Mouse (Mus musculus): ENCODE data around the gene Wbp4.
A peak's percentile ranks its signal among the peaks of the same experiment; 100 is the strongest.
"Not testable (repeated sequence)": the region's sequence is repeated elsewhere in the genome, so short reads cannot be mapped to it uniquely, and the experiment has no call there.

Gene Wbp4

DNA sequence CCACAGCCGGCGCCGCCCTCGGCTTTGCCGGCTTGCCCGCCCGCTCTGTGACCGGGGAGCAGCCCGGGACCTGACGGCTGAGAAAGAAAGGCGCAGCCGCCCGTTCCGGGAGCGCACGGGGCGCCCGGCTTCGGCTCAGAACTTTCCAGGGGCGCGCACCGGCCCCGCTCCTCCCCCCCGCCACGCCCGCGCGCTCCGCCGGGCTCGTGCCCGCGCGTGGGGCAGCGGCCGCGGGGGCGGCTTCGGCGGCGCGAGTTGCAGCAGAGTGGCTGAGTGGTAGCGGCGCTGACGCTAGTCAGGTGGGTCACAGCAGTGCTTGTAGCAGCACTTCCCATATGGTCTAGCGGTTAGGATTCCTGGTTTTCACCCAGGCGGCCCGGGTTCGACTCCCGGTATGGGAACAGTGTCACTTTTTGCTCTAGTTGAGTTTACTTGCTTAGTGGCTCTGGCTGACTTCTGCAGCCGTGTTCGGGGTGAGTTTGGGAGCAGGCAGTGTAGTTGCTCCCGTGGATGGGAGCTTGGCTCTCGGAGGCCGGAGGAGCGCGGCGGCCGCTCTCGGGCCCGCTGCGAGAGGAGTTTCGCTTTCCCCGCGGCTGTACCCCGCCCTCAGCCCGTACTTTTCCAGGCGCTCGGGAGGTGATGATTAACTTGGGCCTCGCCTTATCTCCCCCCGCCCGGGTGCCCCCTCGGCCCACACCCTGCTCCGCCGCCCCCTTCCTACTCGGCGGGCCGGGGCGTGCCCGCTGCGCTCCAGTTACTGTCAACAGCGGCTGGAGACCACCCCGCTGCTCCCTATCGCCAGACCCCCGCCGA lies at the start of gene Wbp4:
Gene Wbp4, minus strand, starts transcription at position 182 of the 813 bp plus-strand sequence.
- DNase-seq: peak; percentile 94

DNA sequence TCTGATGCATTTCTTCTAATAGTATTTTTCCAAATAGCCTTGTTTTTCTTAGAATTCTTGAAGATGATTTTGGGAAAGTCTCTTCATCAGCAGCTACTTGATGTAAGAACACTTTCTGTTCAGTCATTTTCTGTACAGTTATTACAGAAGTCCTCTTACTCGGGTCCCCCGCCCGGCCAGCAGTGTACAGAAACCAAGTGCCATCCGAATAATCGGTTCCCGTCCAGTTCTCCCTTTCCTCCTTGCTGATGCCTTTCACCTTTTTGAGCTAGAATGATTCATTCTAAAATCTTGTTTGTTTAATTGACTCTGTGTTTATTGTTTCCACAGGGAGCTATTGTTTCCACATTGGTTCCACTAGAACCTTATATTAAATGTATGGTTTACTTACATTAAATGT lies 49.4 kb upstream of the Wbp4 start:
- no peak for DNase-seq

DNA sequence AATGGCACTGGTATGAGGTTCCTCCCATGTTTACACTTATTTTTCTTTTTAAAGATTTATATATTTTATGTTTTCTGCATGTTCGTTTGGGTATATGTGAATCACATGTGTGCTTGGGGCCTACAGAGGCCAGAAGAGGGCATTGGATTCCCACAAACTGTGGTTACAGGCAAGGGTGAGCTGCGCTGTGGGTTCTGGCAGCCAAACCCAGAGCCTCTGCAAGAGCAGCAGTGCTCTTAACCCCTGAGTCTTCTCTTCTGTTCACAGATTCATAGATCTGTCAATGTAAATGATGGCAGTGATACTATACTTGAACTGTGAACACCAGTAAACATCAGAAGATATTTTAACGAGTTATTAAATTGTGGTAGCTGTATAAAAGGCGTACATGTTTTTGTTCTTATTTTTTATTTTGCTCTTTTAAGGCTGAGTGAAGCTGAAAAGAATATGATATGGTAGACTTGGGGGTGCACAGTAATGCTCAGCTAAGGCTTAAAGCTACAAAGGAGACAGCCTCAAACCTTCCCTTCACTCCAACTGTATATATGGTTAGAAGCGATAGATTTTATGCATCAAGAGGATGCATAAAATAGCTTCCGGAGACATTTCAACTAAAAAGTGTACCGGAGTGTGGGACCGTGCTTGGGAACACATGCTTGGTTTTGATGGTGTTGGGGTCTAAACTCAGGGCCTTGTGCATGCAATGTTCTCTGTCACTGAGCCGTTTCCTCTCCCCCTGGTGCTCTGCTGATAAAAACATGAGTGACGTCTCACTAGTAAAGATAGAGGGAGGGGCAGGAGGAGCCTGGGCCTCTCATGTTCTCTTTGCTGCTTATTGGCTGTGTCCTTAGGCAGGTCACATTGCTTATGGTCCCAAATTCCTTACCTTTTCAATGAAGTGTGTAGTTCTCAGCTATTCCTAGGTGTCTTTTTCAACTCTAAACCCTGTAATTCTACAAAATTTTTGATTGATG lies 48.5 kb upstream of the Wbp4 start:
- no peak for DNase-seq

DNA sequence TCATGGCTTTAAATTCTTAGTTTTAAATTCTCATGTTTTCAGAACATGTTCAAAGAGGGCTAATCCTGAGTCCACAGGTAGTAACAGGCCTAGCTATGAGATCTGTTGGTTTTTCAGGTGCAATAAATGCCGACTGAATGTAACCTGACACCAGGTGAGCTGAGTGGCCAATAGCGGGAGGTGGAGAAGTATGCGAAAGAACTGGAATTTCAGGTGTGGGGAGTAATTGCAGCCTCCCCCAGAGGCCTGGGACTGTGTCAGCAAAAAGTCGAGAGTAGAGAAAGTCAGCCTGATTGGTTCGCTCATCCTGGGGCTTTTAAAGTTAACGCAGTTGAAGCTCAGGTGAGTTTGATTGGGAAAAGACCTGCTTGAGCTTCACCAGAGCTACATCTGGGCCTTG lies 46.4 kb upstream of the Wbp4 start:
- no peak for DNase-seq

DNA sequence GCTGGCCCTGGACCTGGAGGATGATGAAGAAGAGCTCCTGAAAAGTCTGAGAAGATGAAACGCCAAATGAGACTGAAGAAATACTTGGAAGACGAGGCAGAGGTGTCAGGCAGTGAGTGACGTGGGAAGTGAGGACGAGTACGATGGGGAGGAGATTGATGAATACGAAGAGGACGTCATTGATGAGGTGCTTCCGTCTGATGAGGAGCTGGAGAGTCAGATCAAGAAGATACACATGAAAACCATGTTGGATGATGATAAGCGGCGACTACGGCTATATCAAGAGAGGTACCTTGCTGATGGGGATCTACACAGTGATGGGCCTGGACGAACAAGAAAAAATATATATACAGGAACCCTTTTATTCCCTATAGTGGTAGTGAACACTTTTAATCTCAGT lies 44.8 kb upstream of the Wbp4 start:
- not testable (repeated sequence) for DNase-seq

DNA sequence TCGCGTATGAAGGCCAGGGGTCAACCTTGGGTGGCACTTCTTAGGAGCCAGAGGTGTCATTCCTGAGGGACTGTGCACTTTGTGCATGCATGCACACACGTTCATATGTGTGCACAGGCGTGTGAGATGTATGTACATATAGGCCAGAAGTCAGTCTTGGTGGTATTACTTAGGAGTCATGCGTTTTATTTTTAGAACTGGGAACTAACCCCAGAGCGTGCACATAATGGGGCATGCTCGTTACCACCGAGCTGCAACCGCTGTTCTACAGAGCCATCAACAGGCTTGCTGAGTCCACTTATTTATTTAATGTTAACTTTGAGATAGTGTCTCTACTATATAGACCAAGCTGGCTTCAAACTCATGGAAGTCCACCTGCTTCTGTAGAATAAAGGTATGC lies 41.1 kb upstream of the Wbp4 start:
- DNase-seq: no peak

DNA sequence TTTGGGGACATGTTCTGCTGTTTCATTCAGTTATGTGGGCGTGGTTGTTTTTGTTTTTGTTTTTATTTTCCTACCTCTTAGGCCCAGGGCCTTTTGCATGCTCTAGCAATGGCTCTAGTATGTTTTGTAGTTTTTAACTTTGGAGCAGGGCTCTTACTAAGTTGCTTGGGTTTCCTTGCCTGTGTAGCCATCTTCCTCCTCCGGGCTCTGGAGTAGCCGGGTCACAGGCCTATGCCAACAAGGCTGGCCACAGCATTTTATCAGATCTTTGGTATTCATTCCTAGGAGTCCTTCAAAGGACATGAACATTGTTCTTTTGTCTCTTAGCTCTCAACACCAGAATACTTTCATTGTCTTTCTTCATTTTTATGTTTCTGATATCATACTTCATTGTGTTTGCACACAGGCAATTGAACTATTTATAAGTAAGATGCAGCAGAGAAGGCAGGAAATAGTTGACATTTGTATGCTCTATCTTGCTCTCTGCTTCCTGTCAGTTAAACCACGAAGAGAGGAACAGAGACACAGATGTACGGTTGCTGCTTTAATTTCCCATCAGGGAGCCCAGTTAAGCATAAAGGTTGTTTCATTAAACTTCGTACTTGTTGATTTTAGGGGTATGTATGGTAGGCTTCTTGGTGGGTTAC lies 40.3 kb upstream of the Wbp4 start:
- no peak for DNase-seq

DNA sequence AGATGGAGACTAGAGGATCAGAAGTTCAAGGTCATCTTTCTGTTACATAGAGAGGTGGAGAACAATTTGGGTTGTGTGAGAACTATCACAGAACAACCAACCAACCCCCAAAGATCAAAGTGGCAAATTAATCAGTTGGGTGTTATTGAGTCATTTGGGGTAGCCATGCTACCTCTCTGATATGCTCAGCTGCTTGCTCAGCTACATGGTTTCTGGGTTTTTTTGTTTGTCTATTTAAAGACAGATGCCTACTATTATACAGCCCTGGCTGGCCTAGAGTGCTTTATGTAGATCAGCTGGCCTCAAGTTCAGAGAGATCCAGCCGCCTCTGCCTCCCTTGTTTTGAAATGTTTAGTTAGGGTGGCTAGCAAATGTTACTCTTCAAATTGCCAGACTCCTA lies 39.7 kb upstream of the Wbp4 start:
- DNase-seq: no peak

DNA sequence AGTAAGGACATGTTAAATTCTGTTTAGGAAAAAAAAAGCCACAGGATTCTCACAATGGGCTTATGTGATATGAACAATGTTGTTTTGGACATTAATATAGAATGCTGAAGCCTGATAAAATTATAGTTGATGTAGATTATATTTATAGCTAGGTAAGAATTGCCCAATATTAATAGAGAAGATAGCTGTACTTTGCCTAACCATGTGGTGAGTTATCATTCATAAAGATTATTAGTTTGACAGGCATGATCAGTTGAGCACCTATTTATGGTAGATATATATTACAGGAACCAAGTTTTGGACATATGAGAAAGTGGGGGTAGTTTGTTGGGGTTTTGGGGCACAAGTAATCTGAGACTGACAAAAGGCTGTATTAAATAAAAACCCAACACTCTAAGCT lies 39.3 kb upstream of the Wbp4 start:
- DNase-seq: no peak

DNA sequence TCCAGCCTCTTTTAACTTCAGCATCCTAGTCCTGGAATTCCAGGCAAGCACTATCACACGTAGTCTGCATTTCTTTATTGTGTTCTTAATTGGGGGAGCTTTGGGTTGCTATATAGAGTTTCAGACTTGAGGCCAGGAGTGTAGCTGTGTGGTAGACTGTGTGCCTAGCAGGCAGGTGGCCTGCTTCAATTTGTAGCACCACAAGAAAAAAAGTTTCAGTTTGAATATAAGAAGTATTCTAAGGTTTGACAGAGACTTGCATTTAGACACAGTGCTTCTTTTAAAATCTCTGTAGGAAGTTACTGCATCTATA lies 38.3 kb upstream of the Wbp4 start:
- DNase-seq: no peak

DNA sequence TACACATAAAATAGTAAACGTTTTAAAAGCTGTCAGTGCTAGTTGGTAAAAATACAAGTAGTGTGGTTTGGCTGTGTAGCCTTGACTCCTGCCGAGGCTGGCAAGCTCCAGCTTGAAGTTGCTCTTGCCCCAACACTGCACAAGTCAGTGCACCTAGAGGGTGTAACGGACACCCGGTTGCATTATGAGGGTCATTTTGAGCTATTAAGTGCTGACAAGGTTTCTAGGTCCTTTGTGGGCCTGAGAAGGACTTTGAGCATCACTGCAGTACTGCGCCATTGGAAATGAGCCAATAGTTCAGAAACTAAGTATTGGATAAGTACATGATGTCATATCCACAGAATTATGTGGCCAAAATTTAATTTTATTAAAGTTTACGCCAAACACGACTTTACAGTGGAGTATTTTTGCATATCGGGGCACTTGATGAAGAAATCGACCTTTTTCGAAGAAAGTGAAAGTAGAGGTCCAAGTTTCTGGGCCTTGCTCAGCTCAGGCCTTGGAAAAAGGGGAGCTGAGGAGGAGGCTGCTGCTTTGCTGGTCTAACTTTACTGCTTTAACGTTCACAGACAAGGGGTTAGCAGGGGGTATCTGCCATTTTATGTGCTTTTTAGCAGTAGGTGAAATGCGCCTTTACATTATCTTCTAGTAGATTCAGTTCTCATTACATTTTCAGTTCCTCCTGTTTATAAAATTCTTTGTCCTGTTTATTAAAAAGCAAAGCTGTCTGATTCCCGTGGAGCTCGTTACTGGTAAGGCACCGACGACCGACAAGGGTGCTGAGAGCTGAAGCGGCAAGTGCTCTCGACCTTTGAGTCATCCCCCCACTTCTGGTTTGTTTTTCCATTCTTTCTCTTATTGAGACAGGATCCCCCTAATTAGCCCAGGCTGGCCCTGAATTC lies 37.7 kb upstream of the Wbp4 start:
- no peak for DNase-seq

DNA sequence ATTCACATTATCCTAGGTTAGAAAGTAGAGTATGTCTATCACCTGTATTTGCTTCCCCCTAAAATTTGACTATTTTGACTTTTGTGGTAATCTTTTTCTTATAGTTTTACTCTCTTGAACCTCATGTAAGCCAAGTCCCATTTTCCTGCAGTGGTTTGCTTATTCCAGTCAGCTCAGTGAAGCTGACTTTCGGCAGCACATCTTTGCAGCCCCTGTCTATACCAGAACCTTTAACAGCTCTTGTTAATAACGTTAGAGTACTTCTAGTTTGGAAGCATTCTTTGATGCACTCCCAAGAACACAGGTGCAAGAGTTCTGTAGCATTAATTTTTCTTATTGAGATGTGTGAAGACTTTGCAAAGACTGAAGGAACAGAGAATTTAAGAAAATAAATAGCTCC lies 36.8 kb upstream of the Wbp4 start:
- no peak for DNase-seq

DNA sequence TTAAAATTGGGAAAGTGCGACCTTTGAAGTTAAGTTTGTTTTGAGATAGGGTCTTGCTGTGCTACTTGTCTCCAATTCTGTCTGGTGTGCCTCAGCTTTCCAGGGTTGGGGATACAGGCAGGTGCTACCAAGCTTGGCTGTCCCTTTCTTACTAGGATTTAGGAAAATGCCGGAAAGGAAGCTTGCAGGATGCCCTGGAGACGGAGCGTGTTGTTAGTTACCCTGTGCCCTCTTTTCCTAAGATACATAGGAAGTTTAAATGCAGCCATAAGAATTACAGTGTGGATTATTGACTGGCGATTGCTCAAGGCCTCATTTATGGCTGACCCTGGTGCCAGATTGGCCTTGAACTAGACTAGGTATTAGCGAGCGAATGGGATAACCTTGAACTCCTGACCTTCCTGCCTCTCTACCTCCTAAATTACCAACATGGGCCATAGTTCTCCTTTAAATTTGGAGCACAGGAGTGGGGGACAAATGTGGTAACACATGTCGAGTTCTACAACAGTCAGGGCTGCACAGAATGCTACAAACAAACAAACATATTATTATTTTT lies 35.9 kb upstream of the Wbp4 start:
- no peak for DNase-seq

DNA sequence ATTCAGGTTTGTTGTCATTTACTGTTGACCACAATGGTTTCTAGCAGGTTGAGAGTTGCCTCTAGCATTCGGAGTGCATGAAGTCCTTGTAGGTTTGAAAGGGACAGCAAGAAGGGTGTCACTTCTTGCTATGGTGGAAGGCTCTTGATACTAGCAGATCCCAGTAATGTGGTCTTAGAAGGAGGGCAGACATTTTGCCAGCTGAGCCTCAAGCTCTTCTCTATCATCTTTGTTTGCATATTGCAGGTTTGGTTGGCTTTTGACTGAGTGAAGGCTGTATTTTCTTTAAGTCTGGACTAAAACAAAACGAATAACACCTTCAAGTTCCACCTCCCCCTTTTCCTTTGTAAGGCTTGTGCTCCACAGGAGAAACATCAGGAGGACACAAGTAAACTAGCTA lies 35.4 kb upstream of the Wbp4 start:
- no peak for DNase-seq

DNA sequence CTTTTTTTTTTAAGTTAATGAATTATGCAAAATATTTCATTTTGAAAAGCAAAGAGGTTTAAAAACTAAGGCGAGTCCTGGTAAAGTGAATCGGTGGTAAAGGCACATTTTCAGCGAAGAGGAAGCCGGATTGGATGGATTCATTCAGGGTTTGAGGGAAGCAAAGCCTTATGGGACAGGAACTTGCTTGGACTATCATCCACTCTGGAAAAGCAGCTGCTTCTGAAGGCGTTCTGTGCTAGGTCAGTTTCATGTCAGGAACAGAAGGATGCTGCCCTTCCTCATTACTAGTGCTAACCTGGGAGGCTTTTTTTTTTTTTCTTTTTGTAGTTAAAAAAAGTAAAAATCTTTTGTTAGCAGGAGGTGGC lies 34.9 kb upstream of the Wbp4 start:
- DNase-seq: no peak

DNA sequence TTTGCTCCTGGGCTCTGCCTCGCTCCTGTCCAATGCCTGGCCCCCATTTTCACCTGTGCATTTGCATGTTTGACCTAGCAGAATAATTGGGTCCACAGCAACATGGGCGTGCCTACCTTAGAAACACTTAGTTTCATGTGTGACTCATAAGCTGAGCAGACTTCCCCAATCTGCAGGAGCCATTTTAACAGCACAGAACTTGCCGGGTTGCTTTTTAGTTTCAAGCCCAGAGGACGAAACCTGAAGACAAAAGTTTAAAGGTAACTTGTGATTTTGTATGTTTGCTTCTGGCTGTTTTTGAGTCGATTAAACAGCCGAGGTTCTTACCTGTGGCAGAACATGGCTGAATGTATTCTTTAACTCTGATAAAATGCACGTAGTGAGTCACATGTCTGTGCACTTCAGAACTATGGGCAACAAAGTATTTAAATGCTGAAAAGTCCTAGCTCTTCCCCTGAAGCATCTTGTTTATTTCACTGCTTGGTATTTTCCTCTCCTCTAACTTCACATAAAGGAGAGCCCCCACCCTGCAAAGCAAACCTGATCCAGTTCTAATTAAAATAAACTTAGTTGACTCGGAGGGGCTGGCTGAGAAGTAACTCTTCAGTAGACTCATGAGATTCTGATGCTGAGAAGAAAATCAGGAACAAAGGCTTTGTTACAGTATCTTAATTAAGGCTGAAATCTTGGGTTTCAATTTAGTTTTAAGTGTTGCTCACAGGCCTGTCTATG lies 34.4 kb upstream of the Wbp4 start:
- DNase-seq: no peak

DNA sequence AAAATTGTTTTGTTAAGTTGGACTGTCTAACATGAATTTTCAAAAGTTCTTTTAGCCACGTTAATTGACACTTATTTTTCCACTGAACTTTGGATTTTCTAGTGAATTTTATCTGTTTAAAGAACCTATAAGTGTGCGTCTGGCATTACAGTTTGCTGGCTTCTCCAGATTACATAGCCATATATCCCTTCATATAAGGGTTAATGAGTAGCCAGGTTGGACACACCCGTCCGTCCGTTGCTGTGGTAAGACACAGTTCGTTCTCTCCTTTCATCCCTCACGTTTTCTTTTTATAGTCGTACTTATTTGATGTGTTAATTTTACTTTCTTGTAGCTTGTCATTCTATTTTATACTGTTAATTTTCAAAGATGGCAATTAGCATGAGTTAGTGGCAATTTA lies 33.8 kb upstream of the Wbp4 start:
- no peak for DNase-seq

DNA sequence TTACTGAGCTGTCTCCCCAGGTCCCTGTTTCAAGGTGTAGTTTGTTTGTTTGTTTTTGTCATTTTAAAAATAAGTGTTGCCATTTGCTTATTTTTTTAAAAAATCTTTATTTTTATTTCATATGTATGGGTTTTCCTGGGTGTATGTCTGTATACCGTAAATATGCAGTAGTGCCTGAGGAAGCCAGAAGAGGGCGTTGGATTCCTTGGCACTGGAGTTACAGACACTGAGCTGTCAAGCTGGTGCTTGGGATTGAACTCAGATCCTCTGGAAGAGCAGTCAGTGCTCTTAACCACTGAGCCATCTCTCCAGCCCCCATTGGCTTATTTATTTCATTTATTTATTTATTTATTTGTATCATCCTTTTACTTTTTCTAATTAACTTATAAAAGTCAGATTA lies 32.6 kb upstream of the Wbp4 start:
- DNase-seq: no peak

DNA sequence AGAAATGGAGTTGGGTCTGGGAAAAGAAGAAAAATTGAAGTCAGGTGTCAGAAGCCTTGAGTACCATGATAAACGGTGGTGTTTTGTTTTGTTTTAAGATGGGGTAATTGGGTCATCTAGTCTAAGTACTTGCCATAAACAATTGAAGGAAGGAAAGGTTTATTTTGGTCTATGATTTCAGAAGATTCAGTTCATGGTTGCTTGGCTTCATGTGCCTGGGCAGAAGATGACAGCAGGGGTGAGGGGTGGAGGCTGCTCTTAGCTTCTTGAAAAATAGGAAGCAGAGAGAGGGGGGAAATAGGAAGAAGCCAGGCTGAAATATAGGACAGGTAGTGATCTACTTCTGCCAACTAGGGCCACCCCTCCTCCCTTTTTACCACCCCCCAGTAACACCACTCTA lies 30.2 kb upstream of the Wbp4 start:
- no peak for DNase-seq

DNA sequence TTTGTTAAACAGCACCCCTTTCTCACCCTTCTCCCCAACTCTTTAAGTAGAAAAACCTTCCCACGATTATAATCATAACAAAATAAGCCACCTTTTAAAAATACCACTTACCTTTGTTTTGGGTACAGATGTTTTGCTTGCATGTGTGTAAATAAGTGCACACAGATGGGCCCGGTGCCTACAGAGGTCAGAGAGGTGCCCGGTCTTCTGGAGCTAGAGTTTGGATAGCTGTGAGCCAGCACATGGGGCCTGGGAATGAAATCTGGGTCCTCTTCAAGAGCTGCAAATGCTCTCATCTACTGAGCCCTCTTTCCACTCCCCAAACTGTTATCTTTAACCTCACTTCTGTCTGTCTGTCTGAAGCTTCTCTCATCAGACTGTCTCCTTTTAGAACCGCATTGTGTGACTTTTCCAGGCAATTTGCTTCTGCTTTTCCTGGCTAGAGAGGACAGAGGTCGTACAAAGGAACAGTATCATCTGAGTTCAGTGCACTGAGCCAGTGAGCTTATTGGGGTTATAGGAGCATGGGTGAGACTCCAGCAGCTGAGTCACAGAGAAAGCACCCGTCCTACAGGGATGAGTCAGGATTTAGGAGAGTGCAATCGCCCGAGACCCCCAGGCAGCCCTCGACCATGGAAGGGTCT lies 27.5 kb upstream of the Wbp4 start:
- no peak for DNase-seq

DNA sequence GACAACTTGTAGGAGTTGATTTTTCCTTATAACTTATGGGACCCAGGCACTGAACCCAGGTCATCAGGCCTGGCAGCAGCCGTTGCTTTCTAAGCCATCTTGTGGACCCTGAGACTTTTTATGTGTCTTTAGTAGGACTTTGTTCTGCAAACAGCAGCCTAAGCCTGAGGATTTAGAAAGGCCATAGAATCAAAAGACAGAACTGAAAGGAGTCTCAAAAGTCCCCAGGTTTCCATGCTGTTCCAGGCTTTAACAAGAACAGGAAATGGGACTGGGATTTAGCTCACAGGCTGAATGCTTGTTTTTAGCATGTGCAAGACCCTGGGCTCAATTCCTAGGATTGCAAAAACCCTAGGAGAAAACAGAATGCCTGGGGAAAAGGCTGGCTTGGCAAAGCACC lies 26.5 kb upstream of the Wbp4 start:
- no peak for DNase-seq

Data from layer of hippocampus, adult 9-11 months (tissue).